Mouse (Mus musculus): ENCODE measurements around the gene Bola3.

Bola3 gene

GRCm38 (mm10) chr6:83347916-83348315, 1.0 kb upstream of the Bola3 start:
- DNase-seq (ENCODE audit: low spot score in 2 of 2) = no peak

- peak; percentile 77 to 81 for DNase-seq (ENCODE audit: low spot score in 2 of 2)
These were observed 469 bp downstream of the Bola3 start for GRCm38 (mm10) chr6:83349274-83349958.

- DNase-seq (ENCODE audit: low spot score in 2 of 2) = no peak
These were observed 1.2 kb downstream of the Bola3 start for GRCm38 (mm10) chr6:83350172-83350571.

GRCm38 (mm10) chr6:83350851-83351405, 2.0 kb downstream of the Bola3 start:
- no peak for DNase-seq (ENCODE audit: low spot score in 2 of 2)

GRCm38 (mm10) chr6:83351490-83352160, 2.7 kb downstream of the Bola3 start:
- DNase-seq (ENCODE audit: low spot score in 2 of 2) = no peak

- no peak for DNase-seq (ENCODE audit: low spot score in 2 of 2)
These were observed 3.9 kb downstream of the Bola3 start for GRCm38 (mm10) chr6:83352666-83353410.

- no peak for DNase-seq (ENCODE audit: low spot score in 2 of 2)
These were observed 6.2 kb downstream of the Bola3 start for GRCm38 (mm10) chr6:83354856-83355781.

GRCm38 (mm10) chr6:83356569-83357138, 7.7 kb downstream of the Bola3 start:
- peak in 1 of 2 experiments; percentile 62 for DNase-seq (ENCODE audit: low spot score in 2 of 2)

- DNase-seq (ENCODE audit: low spot score in 2 of 2) = no peak
These were observed 8.5 kb downstream of the Bola3 start for GRCm38 (mm10) chr6:83357436-83357835.

- no peak for DNase-seq (ENCODE audit: low spot score in 2 of 2)
These were observed 12.7 kb downstream of the Bola3 start for GRCm38 (mm10) chr6:83361523-83362248.

GRCm38 (mm10) chr6:83363075-83363474, 14.1 kb downstream of the Bola3 start:
- no peak for DNase-seq (ENCODE audit: low spot score in 2 of 2)

- no peak for DNase-seq (ENCODE audit: low spot score in 2 of 2)
These were observed 21.5 kb downstream of the Bola3 start for GRCm38 (mm10) chr6:83370316-83370965.

GRCm38 (mm10) chr6:83371350-83371749, 22.4 kb downstream of the Bola3 start:
- DNase-seq (ENCODE audit: low spot score in 2 of 2) = no peak

GRCm38 (mm10) chr6:83373704-83374300, 24.9 kb downstream of the Bola3 start:
- no peak for DNase-seq (ENCODE audit: low spot score in 2 of 2)

GRCm38 (mm10) chr6:83381510-83382491, 32.9 kb downstream of the Bola3 start:
- DNase-seq (ENCODE audit: low spot score in 2 of 2) = no peak

- no peak for DNase-seq (ENCODE audit: low spot score in 2 of 2)
These were observed 36.7 kb downstream of the Bola3 start for GRCm38 (mm10) chr6:83385569-83386090.

GRCm38 (mm10) chr6:83392166-83392780, 43.3 kb downstream of the Bola3 start:
- no peak for DNase-seq (ENCODE audit: low spot score in 2 of 2)

All from right cerebral cortex, postnatal 36 days (tissue).